25 mouse cellular contexts compared by ENCODE assay signal in the genomic region with DNA sequence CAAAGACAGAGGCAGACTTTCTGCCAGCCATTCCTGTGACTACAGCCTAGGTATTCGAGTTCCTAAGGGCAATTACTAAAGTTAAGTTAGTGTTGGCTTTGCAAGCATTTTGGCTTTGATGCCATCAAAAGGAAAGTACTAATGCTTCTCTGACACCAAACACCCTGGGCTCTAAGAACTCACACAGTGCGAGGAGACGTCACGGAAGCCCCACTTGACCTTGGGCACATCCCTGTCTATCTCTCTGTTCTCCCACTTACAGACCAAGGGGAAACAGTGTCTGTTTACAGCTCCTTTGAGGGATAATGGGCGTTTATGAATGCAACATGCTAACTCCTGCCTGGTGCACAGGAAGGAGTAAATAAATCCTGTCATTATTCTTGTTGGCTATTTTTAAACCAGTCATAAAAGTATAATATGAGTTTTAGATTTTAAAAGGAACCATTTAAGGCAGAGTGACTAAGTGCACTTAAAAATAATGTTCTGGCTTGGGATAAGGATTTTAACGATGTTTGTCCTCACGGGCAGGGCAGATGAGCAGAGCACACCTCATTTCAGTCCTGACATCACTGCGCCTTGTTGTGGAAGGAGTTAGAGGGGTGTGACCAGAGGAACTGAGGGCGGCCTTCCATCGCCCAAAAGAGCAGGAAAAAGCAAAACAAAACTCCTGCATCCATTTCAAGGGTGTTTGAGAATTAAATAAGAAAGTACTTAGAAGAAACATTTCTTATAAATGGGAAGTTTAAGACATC. TPM values are rescaled to one million over a fixed set of nuclear protein-coding genes. Genes with fewer than 3 reads are reported as not detected.
DNase-seq lines count a peak whose midpoint lies in the region; ATAC-seq lines count a peak whose summit lies in the region.
"Had no signal": no experiment of that assay in that cellular context is flagged by ENCODE, and none has a peak within 500 bp of the region (broad histone marks: within the 10 kb centered on the region; RNA-seq: fewer than 3 reads in every experiment).

No protein-coding gene starts in this region.

- no peak overlapping the region for H3K4me3 ChIP-seq in heart, embryonic 13.5 days
- H3K4me3 ChIP-seq in midbrain, embryonic 11.5 days (ENCODE audit: low read depth, low read length) = no peak overlapping the region
- H3K4me3 ChIP-seq in midbrain, embryonic 15.5 days = no peak overlapping the region
- no peak overlapping the region for H3K4me3 ChIP-seq in kidney, embryonic 16.5 days (ENCODE audit: low read length)
- H3K4me3 ChIP-seq: embryonic facial prominence, embryonic 12.5 days; erythroblast, embryonic 14.5 days; forebrain, embryonic 13.5 days; hindbrain, embryonic 15.5 days; intestine, embryonic 15.5 days; limb, embryonic 15.5 days; liver, embryonic 15.5 days; midbrain, embryonic 13.5 days; neural tube, embryonic 13.5 days had no signal

- intact Hi-C loops in heart, postnatal 14 days (cut with DNase I) = no loop called here

- WGBS in heart, embryonic 13.5 days = 53% methylated on average over 10 of the region's 10 CpGs
- 74% methylated on average over 10 of the region's 10 CpGs for WGBS in midbrain, embryonic 11.5 days
- 75% methylated on average over 10 of the region's 10 CpGs for WGBS in midbrain, embryonic 15.5 days
- 21% methylated on average over 10 of the region's 10 CpGs for WGBS in kidney, embryonic 16.5 days

- peak overlapping the region; percentile 32; the same call in 1 of the 2 replicates for H3K27ac ChIP-seq in heart, embryonic 13.5 days (replicated peaks)
- H3K27ac ChIP-seq in midbrain, embryonic 11.5 days (ENCODE audit: low read depth, low read length) = no peak overlapping the region
- H3K27ac ChIP-seq in midbrain, embryonic 15.5 days = no peak overlapping the region
- peak overlapping the region; percentile 89 for H3K27ac ChIP-seq in kidney, embryonic 16.5 days (ENCODE audit: low read length)
- H3K27ac ChIP-seq: embryonic facial prominence, embryonic 12.5 days; forebrain, embryonic 13.5 days; hindbrain, embryonic 15.5 days; intestine, embryonic 15.5 days; limb, embryonic 15.5 days; liver, embryonic 15.5 days; midbrain, embryonic 13.5 days; neural tube, embryonic 13.5 days had no signal

- no peak for DNase-seq in heart, postnatal 14 days
- DNase-seq in midbrain, embryonic 11.5 days (ENCODE audit: low spot score, missing footprints) = peak; percentile 23
- no peak for DNase-seq in left cerebral cortex, adult 8-10 months (ENCODE audit: low spot score in 2 of 2)
- no peak for DNase-seq in frontal cortex, postnatal 36 days (ENCODE audit: low spot score in 2 of 2)
- DNase-seq: B cell, adult 2 months; cerebellum, adult 9-11 months; right cerebral cortex, adult 18-20 months; thymus, adult 18-20 months had no signal

- ATAC-seq in heart, embryonic 13.5 days (ENCODE audit: extremely low read depth, insufficient number of reproducible peaks, low FRiP score, low TSS enrichment) = no peak
- no peak for ATAC-seq in midbrain, embryonic 11.5 days (ENCODE audit: low FRiP score)
- no peak for ATAC-seq in midbrain, embryonic 15.5 days (replicated peaks)
- ATAC-seq in kidney, embryonic 16.5 days (ENCODE audit: low FRiP score, low TSS enrichment) = no peak
- ATAC-seq: forebrain, embryonic 13.5 days; intestine, embryonic 15.5 days; midbrain, embryonic 13.5 days had no signal

- no peaks in the 10 kb centered on the region for H3K27me3 ChIP-seq in heart, embryonic 13.5 days (replicated peaks)
- no peaks in the 10 kb centered on the region for H3K27me3 ChIP-seq in midbrain, embryonic 11.5 days (ENCODE audit: control insufficient read depth, insufficient read depth, low read length)
- no peaks in the 10 kb centered on the region for H3K27me3 ChIP-seq in midbrain, embryonic 15.5 days (replicated peaks)
- H3K27me3 ChIP-seq in kidney, embryonic 16.5 days (ENCODE audit: insufficient read depth, low read length) = no peaks in the 10 kb centered on the region
- H3K27me3 ChIP-seq: embryonic facial prominence, embryonic 12.5 days; forebrain, embryonic 13.5 days; hindbrain, embryonic 15.5 days; intestine, embryonic 15.5 days; limb, embryonic 15.5 days; liver, embryonic 15.5 days; midbrain, embryonic 13.5 days; neural tube, embryonic 13.5 days had no signal

- no peak overlapping the region for H3K9ac ChIP-seq in heart, embryonic 13.5 days
- no peak overlapping the region for H3K9ac ChIP-seq in midbrain, embryonic 11.5 days (ENCODE audit: low read length)
- H3K9ac ChIP-seq in midbrain, embryonic 15.5 days = no peak overlapping the region
- H3K9ac ChIP-seq in kidney, embryonic 16.5 days (replicated peaks; ENCODE audit: low read length) = no peak overlapping the region
- H3K9ac ChIP-seq: embryonic facial prominence, embryonic 12.5 days; forebrain, embryonic 13.5 days; hindbrain, embryonic 15.5 days; intestine, embryonic 15.5 days; limb, embryonic 15.5 days; liver, embryonic 15.5 days; midbrain, embryonic 13.5 days; neural tube, embryonic 13.5 days had no signal

- no peak overlapping the region for H3K4me2 ChIP-seq in heart, embryonic 13.5 days
- no peak overlapping the region for H3K4me2 ChIP-seq in midbrain, embryonic 11.5 days
- no peak overlapping the region for H3K4me2 ChIP-seq in midbrain, embryonic 15.5 days
- no peak overlapping the region for H3K4me2 ChIP-seq in kidney, embryonic 16.5 days (replicated peaks; ENCODE audit: low read depth, low read length)
- H3K4me2 ChIP-seq: embryonic facial prominence, embryonic 12.5 days; forebrain, embryonic 13.5 days; hindbrain, embryonic 15.5 days; intestine, embryonic 15.5 days; limb, embryonic 15.5 days; liver, embryonic 15.5 days; midbrain, embryonic 13.5 days; neural tube, embryonic 13.5 days had no signal

- H3K9me3 ChIP-seq in heart, embryonic 13.5 days = no peaks in the 10 kb centered on the region
- no peaks in the 10 kb centered on the region for H3K9me3 ChIP-seq in midbrain, embryonic 11.5 days (ENCODE audit: control insufficient read depth, low read length)
- H3K9me3 ChIP-seq in midbrain, embryonic 15.5 days = no peaks in the 10 kb centered on the region
- no peaks in the 10 kb centered on the region for H3K9me3 ChIP-seq in kidney, embryonic 16.5 days (ENCODE audit: low read length)
- H3K9me3 ChIP-seq: embryonic facial prominence, embryonic 12.5 days; forebrain, embryonic 13.5 days; hindbrain, embryonic 15.5 days; intestine, embryonic 15.5 days; limb, embryonic 15.5 days; liver, embryonic 15.5 days; midbrain, embryonic 13.5 days; neural tube, embryonic 13.5 days had no signal

- H3K36me3 ChIP-seq in heart, embryonic 13.5 days = 0 out of 2 replicates have a peak, but pooled peaks cover 3% of the 10 kb centered on the region
- H3K36me3 ChIP-seq in midbrain, embryonic 11.5 days (ENCODE audit: control insufficient read depth, insufficient read depth, low read length) = no peaks in the 10 kb centered on the region
- H3K36me3 ChIP-seq in midbrain, embryonic 15.5 days (replicated peaks) = no peaks in the 10 kb centered on the region
- H3K36me3 ChIP-seq in kidney, embryonic 16.5 days (ENCODE audit: insufficient read depth, low read length) = peaks cover 16% of the 10 kb centered on the region; the same call in 1 of the 2 replicates
- H3K36me3 ChIP-seq: embryonic facial prominence, embryonic 12.5 days; hindbrain, embryonic 15.5 days; intestine, embryonic 15.5 days; limb, embryonic 15.5 days; liver, embryonic 15.5 days; midbrain, embryonic 13.5 days; neural tube, embryonic 13.5 days had no signal

- H3K4me1 ChIP-seq in heart, embryonic 13.5 days = peaks cover 51% of the 10 kb centered on the region
- H3K4me1 ChIP-seq in midbrain, embryonic 11.5 days (ENCODE audit: control insufficient read depth, insufficient read depth, low read length) = no peaks in the 10 kb centered on the region
- H3K4me1 ChIP-seq in midbrain, embryonic 15.5 days = no peaks in the 10 kb centered on the region
- H3K4me1 ChIP-seq in kidney, embryonic 16.5 days (ENCODE audit: insufficient read depth, low read length) = peaks cover 34% of the 10 kb centered on the region
- H3K4me1 ChIP-seq: forebrain, embryonic 13.5 days; hindbrain, embryonic 15.5 days; liver, embryonic 15.5 days; midbrain, embryonic 13.5 days; neural tube, embryonic 13.5 days had no signal

RNA-seq across cellular contexts. Expression of a gene that starts 22.2 kb away (rescaled TPM):
- polyA plus RNA-seq in heart, embryonic 13.5 days (2015; fragmentation: Nextera tagmentation; extraction: Ambion mirVana) = 5.1 and 5.3 TPM in 2 replicates
- total RNA-seq in heart, postnatal 14 days (2021) = 10 to 100 TPM; 37.9 to 39.7 TPM
- polyA plus RNA-seq in midbrain, embryonic 11.5 days (2014; fragmentation: Nextera tagmentation; extraction: Ambion mirVana) = 1.1 TPM in 2 replicates
- 1.3 and 1.6 TPM in 2 replicates for polyA plus RNA-seq in midbrain, embryonic 15.5 days (2015; fragmentation: Nextera tagmentation; extraction: Ambion mirVana)
- 12.0 and 13.9 TPM in 2 replicates for polyA plus RNA-seq in kidney, embryonic 16.5 days (2015; fragmentation: Nextera tagmentation; extraction: Ambion mirVana)
- total RNA-seq in left cerebral cortex, adult 8-10 months (2022) = 1 to 10 TPM; 2.6 to 3.7 (median 2.8) TPM
- total RNA-seq: megakaryocyte progenitor cell, adult 5-6 weeks had no signal
- polyA plus RNA-seq: erythroblast, embryonic 14.5 days had no signal

RNA-seq across cellular contexts. Expression of a gene that starts 52.0 kb away (rescaled TPM):
- 0.22 and 0.24 TPM in 2 replicates for polyA plus RNA-seq in heart, embryonic 13.5 days (2015; fragmentation: Nextera tagmentation; extraction: Ambion mirVana)
- under 1 TPM; 0.36 to 0.37 TPM for total RNA-seq in heart, postnatal 14 days (2021)
- not detected in 2 replicates for polyA plus RNA-seq in midbrain, embryonic 11.5 days (2014; fragmentation: Nextera tagmentation; extraction: Ambion mirVana)
- not detected in 2 replicates for polyA plus RNA-seq in midbrain, embryonic 15.5 days (2015; fragmentation: Nextera tagmentation; extraction: Ambion mirVana)
- 0.04 and 0.12 TPM in 2 replicates for polyA plus RNA-seq in kidney, embryonic 16.5 days (2015; fragmentation: Nextera tagmentation; extraction: Ambion mirVana)
- under 1 TPM in 1 of 4 experiments, not detected in 3; 0.06 TPM for total RNA-seq in left cerebral cortex, adult 8-10 months (2022)
- total RNA-seq: layer of hippocampus, adult 8-10 months; left cerebral cortex, postnatal 36 days; megakaryocyte progenitor cell, adult 5-6 weeks had no signal
- polyA plus RNA-seq: cortical plate, adult 2 months; erythroblast, embryonic 14.5 days; forebrain, embryonic 13.5 days; hindbrain, embryonic 15.5 days; liver, embryonic 15.5 days; midbrain, embryonic 13.5 days; neural tube, embryonic 13.5 days; small intestine, adult 2 months had no signal

Comparison
In these comparisons a context has a peak if more than half of its experiments do, and no peak if none do; other contexts are left out.
1. H3K27ac ChIP-seq: peak in heart, embryonic 13.5 days (single experiment) and kidney, embryonic 16.5 days (single experiment); none in midbrain, embryonic 11.5 days (single experiment) and midbrain, embryonic 15.5 days (single experiment).